Mouse (Mus musculus): Measurements from ENCODE around the gene Unc45a. TPM values are rescaled to one million over a fixed set of nuclear protein-coding genes. Genes with fewer than 3 reads are reported as not detected.

Gene Unc45a
- polyA plus RNA-seq (2015; fragmentation: Nextera tagmentation; extraction: Ambion mirVana) = 46.3 and 54.8 TPM in 2 replicates

DNA sequence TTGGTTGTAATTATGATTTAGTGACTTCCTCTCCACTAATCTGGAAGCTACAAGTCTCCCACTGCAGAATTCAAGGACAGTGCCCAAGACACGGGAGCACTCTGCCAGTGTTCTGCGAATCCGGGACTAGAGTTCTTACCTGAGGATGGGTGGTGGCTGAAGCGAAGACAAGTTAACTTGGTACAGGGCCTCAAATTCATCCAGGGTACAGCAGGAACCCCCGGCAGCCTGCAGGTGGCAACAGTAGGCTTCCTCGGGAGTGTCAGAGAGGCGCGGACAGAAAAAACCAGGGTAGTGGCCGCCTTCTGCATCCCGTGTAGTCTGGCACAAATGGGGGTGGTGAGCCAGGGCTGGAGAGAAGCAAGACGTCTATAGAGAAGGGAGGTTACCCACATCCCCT lies at the start of gene Unc45a:
Unc45a (minus strand) TSS at position 213 of the 400 bp plus-strand sequence.

DNA sequence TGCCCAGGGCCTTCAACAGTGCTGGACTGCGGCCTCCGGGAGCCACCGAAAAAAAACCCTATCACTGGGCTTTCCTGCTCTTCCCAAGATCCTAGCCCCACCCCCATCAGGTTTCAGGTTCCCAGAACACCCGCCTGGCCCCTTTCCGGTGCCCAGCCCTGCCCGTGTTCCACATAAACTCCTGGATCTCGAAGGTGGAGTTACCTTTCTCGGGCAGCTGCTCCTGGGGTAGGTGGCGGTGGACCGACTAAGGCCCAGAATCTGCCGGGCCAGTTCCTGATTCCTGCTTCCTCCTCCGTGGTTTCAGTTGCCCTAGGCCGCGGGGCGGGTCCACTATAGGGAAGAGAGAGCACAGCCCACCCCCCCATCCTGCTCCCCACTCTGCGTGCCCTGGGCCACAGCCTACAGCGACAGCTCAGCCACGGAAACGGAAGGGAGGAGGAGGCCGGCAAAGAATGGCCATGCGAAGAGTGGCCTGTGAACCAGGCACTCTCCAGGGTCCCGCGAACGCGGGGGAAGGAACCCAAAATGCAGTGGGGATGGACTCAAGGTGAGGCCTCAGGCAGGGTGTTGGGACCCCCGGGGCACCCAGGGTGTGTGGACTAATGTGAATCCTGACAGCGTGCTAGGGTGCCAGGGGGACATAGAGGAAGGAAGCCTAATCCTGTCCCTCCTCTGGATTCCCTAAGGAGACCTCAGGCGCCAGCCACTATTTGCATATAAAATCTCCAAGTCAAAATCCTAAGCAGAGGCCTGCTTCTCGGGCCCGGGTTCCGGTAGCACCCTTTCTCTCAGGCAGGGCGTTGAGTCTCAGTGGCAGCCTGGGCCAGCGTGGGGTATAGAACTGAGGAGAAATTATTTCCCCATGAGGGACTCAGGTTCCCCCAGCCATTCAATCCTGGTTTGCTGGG lies 47.1 kb upstream of the Unc45a start, which contains the start of gene Fes:
Fes (minus strand) TSS at position 314 of the 911 bp plus-strand sequence.

DNA sequence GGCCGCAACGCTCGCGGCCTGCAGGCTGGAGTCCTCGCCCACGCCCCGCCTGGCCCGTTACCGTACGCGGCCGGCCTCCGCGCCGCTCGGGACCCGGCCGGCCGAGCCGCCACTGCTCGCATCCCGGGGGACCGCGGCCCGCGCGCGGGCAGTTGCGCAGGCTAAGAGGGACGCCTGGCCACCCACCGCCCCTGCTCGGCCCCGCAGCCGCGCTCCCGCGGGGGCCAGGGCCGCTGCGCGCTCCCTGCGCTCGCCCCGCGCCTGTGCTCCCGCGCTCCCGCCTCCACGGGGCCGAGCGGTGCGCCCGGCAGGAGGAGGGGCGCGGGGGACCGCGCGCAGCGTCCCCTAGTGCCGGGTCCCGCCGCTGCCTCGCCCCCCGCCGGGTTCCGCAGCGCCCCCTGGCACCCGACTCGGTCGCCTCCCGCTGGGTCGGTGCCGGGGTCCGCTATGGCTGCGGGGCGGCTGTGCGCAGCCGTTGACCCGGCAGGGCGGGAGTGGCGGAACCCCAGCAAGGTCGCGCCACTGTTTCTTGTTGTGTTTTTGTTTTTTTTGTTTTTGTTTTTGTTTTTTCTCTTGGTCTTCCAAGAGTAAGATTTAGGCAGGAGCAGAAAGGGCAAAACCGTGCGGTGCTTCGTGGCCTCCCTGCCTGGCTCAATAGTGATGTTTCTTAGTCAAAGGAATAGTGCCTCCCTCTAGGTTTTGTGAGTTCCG lies 30.4 kb upstream of the Unc45a start, which contains the start of gene Man2a2:
Man2a2 (minus strand) TSS at position 335 of the 711 bp plus-strand sequence.

DNA sequence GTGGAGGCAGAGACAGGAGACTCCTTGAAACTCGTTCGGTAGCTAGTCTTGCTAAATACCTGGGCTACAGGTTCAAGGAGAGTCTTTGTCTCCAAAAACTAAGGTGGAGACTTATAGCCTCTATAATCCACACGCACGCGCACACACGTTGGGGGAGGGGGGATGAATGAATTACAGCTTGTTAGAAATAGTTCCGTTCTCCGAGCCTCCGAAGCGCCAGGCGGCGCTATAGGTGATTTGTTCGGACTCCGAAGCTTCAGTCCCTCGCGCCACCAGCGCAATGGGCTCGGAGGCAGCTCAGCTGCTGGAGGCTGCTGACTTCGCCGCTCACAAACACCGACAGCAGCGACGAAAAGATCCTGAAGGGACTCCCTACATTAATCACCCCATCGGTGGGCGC lies 2.1 kb upstream of the Unc45a start, which contains the start of gene Hddc3:
Hddc3 (plus strand) TSS at position 247 of the 400 bp plus-strand sequence.

DNA sequence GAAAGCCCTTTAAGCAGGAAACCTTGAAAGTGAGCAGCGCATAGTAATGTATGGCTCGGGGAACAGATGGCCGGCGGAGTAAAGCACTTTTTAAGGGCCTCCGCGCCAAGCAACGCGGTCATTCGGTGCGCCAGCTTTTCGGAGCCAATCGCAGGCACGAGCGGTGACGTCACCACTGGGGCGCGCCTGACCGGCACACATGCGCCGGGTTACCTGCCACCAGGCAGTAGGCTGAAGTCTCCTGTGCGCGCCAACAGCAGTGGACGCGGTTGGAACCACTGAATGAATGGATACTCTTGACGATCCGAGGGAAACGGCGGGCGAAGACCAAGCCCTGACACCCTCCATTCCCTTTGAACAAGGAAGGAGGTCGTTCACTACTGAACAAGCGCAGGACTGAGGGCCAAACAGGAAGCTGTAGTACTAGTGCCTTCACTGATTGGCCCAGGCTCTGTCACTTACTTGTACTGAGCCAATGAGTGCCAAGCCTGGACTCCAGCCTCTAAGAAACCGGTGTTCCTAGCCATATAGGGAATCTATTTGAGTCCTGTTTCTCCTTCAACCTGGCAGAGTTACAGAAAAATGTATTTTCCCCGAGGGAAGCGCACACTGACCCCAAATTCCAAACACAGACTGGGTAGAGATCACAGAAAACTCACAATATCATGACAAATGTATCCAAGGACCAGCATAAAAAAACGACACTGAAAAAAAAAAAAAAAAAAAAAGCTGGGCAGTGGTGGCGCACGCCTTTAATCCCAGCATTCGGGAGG lies 16.6 kb downstream of the Unc45a start, which contains the start of gene Rccd1:
Rccd1 (minus strand) TSS at position 412 of the 773 bp plus-strand sequence.

DNA sequence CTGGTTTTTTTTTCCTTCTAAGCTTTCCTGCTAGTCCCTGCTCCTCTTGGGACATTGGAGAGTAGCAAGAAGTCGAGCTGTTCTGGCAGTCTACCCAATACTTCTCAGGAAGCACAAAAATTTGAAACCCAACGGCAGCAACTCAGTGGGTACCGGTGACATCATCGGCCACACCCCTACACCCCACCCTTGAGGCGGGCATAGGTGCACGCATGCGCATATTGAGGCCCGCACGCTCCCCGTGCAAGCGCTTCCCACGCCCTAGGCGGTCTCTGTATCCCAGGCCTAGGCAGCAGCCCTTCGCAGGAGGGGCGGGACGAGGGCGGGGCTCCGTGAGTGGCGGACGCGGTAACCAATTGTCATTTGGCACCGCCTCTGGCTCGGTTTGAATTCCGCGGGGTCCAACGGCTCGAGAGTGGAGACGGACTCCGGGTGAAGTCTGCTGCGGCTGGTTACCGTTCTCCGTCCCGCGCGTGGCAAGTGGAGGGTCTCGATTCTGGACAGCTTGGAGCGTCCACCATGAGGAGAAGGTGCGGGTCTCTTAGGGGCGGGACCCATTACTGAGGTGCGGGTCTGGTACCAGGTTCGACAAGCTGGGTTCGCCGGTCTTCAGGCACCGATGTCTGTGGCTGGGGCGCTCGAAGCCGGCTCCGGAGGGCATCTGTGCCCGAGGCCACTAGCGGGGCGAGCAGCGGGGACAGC lies 46.6 kb downstream of the Unc45a start, which contains the start of gene Prc1:
Prc1 (plus strand) TSS at position 389 of the 702 bp plus-strand sequence.

Other genes starting within 250 kb of the Unc45a start
- 198 and 204 TPM in 2 replicates for gene Idh2, start 225.6 kb downstream of the Unc45a start, polyA plus RNA-seq (2015; fragmentation: Nextera tagmentation; extraction: Ambion mirVana)
- gene Sema4b, start 154.2 kb downstream of the Unc45a start, polyA plus RNA-seq (2015; fragmentation: Nextera tagmentation; extraction: Ambion mirVana) = 10.3 and 11.3 TPM in 2 replicates
- 60.7 and 74.1 TPM in 2 replicates for gene Cib1, start 108.2 kb downstream of the Unc45a start, polyA plus RNA-seq (2015; fragmentation: Nextera tagmentation; extraction: Ambion mirVana)
- gene Gdpgp1, start 108.1 kb downstream of the Unc45a start, polyA plus RNA-seq (2015; fragmentation: Nextera tagmentation; extraction: Ambion mirVana) = 2.4 and 2.6 TPM in 2 replicates
- 0.62 and 0.76 TPM in 2 replicates for gene Ttll13, start 94.6 kb downstream of the Unc45a start, polyA plus RNA-seq (2015; fragmentation: Nextera tagmentation; extraction: Ambion mirVana)
- 27.4 and 29.3 TPM in 2 replicates for gene Ngrn, start 79.8 kb downstream of the Unc45a start, polyA plus RNA-seq (2015; fragmentation: Nextera tagmentation; extraction: Ambion mirVana)
- 5.8 and 7.0 TPM in 2 replicates for gene Vps33b, start 71.4 kb downstream of the Unc45a start, polyA plus RNA-seq (2015; fragmentation: Nextera tagmentation; extraction: Ambion mirVana)
- 25.5 and 45.7 TPM in 2 replicates for gene Prc1, start 46.6 kb downstream of the Unc45a start, polyA plus RNA-seq (2015; fragmentation: Nextera tagmentation; extraction: Ambion mirVana)
- 6.3 and 8.3 TPM in 2 replicates for gene Rccd1, start 16.6 kb downstream of the Unc45a start, polyA plus RNA-seq (2015; fragmentation: Nextera tagmentation; extraction: Ambion mirVana)
- gene Hddc3, start 2.1 kb upstream of the Unc45a start, polyA plus RNA-seq (2015; fragmentation: Nextera tagmentation; extraction: Ambion mirVana) = 9.3 and 10.6 TPM in 2 replicates
- 9.3 and 9.4 TPM in 2 replicates for gene Man2a2, start 30.4 kb upstream of the Unc45a start, polyA plus RNA-seq (2015; fragmentation: Nextera tagmentation; extraction: Ambion mirVana)
- 7.8 and 10.7 TPM in 2 replicates for gene Fes, start 46.9 kb upstream of the Unc45a start, polyA plus RNA-seq (2015; fragmentation: Nextera tagmentation; extraction: Ambion mirVana)
- gene Furin, start 64.4 kb upstream of the Unc45a start, polyA plus RNA-seq (2015; fragmentation: Nextera tagmentation; extraction: Ambion mirVana) = 14.8 and 15.7 TPM in 2 replicates
- 3.4 and 4.5 TPM in 2 replicates for gene Blm, start 194.1 kb upstream of the Unc45a start, polyA plus RNA-seq (2015; fragmentation: Nextera tagmentation; extraction: Ambion mirVana)

Data from urinary bladder, postnatal 0 days (tissue).